Mouse (Mus musculus) embryo, embryonic 9.5 days (tissue): Measurements from ENCODE around the gene Kif24.
"Not testable (repeated sequence)": the region's sequence is repeated elsewhere in the genome, so short reads cannot be mapped to it uniquely, and the experiment has no call there.

Experiments
- DNase-seq: peaks from one replicate; pipeline ENCODE4 v3.0.0-alpha.2; 2017; ENCODE audit errors: extremely low spot score

The Kif24 gene

GRCm38 (mm10) chr4:41493464-41494116 is 28.9 kb upstream of the Kif24 start:
- DNase-seq = no peak

DNA sequence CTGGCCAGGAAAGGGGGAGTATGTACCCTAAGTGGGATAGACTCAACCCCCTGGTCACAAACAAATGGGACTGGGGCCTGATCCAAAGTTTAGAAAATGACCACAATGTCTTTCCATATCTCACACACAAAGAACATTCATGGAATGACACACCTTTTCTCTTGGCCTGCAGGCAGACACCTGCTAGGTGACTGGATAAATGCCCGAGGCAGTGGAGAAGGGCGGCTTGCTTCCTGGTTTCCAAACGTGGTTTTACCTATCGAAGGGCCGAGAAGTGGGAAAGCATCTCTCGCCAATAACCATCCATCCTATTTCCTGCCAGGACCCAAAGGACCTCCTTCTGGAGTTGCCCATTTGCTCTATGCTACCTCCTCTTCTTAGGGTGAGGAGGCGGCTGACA is 28.3 kb upstream of the Kif24 start:
- no peak for DNase-seq

- no peak for DNase-seq
Observed at GRCm38 (mm10) chr4:41481601-41482017, 16.9 kb upstream of the Kif24 start.

DNA sequence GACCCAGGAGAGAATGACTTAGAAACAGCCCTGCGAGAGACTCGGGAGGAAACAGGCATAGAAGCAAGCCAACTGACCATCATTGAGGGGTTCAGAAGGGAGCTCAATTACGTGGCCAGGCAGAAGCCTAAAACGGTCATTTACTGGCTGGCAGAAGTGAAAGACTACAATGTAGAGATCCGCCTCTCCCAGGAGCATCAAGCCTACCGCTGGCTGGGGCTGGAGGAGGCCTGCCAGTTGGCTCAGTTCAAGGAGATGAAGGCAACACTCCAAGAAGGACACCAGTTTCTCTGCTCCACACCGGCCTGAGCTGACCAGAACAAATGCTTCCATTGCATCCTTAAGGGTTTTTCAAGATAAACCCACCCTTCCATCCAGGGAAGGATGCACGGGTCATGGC is 15.6 kb upstream of the Kif24 start:
- no peak for DNase-seq

GRCm38 (mm10) chr4:41479456-41479804 is 14.7 kb upstream of the Kif24 start:
- no peak for DNase-seq

GRCm38 (mm10) chr4:41478751-41479455 is 14.2 kb upstream of the Kif24 start:
- DNase-seq = no peak

- DNase-seq = no peak
Observed at GRCm38 (mm10) chr4:41477648-41478160, 13.0 kb upstream of the Kif24 start.

DNA sequence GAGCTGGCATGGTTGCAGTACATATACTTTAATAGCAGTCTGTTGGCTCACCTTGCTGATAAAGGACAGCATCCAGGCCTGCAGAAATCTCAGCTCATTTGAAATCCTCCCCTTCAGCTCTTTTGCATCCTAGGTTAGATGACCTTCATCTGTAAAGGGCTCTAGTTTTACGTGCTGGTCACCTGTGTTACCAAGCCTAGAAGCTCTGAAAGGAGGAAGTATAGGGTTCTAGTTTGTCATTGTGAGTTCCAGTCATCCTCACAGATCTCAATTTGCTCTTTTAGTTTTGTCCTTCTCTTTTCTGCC is 6.7 kb upstream of the Kif24 start:
- DNase-seq = no peak

DNA sequence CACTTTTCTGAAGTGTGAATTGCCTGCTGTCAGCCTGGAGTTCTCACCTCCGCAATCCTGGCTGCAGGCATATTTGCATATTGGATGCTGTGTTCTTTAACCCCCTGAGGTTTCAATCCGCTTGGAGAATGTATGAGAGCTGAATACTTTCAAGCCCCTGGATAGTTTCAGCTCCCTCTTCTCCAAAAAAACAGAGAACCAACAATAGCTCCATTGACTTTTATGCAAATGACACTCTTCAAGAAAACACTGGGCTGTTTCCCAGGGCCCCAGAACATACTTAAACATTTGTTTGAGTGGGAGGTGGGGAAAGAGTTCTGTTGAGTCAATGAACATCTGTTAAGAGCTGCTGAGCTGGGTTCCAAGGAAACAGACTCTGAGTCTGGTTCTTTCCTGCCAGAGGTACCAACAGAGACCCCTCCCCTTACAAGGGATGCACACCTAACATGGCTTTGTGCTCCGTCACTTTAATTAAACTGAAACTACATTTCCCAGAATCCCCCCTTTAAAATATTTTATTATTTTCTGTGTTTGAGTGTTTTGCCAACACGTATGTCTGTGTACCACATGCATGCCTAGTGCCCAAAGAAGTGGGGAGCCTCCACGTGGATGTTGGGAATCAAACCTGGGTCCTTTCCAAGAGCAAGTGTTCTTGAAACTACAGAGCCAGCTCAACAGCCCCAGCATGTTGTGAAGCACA is 6.1 kb upstream of the Kif24 start:
- DNase-seq = no peak

- no peak for DNase-seq
Observed at GRCm38 (mm10) chr4:41470051-41470683, 5.5 kb upstream of the Kif24 start.

DNA sequence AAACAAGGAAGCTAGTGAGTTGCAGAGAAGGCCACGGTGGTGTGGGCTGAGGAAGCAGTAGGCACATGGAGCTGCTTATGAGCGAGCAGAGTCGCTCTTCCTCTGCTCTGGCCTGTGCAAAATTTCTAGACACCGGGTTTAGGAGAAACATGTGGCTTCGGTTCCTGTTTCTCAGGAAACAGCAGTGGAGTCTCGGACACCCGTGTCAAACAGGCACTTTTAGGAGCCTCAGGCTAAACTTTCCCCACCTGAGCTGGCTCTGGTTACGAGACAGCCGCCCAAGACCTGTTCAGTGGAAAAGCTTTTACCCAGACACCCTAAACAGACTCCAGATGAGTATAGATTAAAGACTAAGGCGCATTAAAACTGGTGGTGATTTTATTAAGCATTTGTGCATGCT is 4.5 kb upstream of the Kif24 start:
- DNase-seq = no peak

GRCm38 (mm10) chr4:41468396-41469080 is 3.9 kb upstream of the Kif24 start:
- DNase-seq = peak; percentile 56

- DNase-seq = no peak
Observed at GRCm38 (mm10) chr4:41465287-41465665, 589 bp upstream of the Kif24 start.

DNA sequence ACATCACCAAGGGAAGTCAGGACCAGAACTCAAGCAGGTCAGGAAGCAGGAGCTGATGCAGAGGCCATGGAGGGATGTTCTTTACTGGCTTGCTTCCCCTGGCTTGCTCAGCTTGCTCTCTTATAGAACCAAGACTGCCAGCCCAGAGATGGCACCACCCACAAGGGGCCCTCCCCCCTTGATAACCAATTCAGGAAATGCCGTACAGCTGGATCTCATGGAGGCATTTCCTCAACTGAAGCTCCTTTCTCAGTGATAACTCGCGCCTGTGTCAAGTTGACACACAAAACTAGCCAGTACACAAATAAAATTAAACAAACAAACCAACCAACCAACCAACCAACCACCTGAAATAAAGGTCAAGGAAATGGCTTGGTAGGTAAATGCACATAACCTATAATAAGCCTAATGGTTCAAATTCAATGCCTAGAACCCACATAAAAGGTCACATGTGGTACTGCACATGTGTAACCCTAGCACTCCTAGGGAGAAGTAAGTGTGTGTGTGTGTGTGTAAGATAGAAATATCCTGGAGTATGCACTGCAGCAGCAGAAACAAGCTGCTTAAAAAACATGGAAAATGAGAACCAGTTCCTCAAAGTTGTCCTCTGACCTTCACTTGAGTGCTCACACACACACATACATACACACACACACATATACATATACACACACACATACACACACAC is 1.5 kb downstream of the Kif24 start:
- not testable (repeated sequence) for DNase-seq

DNA sequence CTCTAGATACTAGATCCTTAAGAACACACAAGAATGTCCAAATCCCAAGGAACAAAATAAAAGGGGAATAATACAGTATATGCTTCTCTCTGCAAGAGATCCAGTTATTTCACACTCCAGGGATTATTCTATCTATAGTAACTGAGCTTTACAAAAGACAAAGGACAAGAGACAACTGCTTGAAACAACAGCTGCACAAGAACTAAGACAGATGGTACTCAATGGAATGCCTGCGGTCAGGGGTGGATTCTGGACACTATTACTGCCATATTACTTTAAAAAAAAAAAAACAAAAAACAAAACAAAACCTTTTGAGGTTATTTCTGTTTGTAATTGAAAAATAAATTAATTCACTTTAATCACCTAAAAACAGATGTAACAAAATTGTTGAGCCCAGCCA is 4.0 kb downstream of the Kif24 start:
- no peak for DNase-seq

GRCm38 (mm10) chr4:41447595-41447994 is 17.1 kb downstream of the Kif24 start:
- DNase-seq = no peak

DNA sequence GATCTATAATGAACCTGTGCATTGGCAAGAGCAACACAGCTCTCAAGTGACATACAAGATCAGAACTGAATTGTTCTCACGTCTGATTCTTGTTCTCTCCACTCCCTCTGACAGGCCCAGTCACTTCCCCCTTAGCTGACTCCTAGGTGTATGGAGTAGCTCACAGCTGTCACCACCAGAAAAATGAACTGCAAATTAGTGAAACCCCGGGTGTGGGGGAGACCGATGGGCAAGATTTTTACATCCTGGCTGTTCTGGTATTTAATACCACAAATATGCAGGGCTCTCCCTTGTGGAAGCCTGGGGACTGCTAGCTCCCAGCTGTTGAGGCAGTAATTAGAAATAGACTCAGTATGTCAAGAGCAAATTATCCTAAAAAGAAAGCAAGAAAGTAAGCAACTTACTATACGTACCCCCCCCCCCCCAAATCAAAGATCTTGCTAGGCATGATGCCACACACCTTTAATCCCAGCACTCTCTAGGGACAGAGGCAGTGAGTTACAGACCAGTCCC is 21.8 kb downstream of the Kif24 start:
- no peak for DNase-seq

DNA sequence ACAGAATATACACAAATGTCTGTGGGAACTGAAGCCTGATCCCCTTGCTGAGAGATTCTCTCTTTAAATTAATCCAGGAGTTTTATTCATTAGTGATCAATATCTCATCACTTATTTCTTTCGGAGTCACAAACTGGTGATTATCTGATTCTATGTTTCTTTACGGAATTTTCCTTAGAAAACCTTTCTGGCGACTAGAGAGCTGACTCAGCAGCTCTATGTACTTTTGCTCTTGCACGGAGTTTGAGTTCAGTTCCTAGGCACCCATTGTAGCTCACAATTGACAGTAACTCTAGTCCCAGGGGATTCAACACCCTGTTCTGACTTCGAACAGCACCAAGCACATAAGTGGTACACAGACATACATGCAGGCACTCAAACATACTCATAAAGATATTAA is 25.8 kb downstream of the Kif24 start:
- no peak for DNase-seq

DNA sequence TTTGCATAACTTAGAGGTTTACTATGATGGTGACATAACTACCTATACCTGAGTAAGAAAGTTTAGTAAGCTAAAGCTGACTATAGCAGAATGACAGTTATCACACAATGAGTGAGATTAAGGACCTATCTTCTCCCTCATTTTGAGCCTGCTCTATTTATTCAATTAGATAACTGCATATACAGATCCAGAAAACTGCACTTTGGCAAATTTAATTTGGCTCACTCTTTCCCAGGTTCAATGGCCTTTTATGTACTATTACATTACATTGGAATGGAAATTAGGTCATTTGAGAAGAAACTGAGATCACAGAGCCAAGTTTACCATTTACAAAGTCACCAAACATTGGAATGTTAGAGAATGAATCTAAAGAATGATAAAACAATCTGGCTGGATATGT is 47.7 kb downstream of the Kif24 start:
- no peak for DNase-seq

GRCm38 (mm10) chr4:41409341-41409740 is 55.3 kb downstream of the Kif24 start:
- DNase-seq = no peak

DNA sequence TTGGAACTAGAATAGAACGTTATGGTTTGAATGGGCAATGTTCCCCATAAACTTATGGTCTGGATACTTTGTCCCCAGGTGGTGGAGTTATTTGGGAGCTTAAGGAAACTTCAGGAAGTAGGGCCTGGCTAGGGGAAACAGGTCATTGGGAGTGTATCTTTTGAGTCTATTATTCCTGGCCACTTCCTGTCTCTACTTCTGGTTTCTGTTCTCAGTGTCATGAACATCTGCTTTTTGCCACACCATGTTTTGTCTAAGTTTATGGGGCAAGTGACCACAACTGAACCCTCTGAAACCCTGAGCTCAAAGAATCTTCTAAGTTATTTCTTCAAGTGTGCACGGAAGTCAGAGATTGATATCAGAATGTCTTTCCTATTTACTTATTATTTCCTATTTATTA is 57.3 kb downstream of the Kif24 start:
- no peak for DNase-seq
